Mouse (Mus musculus) testis, adult 2 months (tissue): ENCODE results near the gene Efnb2.

ENCODE experiments used
- CTCF ChIP-seq: fragments of 200-500 bp; IDR thresholded peaks from 2 replicates; pipeline ENCODE4 v1.5.1; 2012; ENCODE audit warnings: low read depth, mild to moderate bottlenecking, inconsistent platforms, low read length, moderate library complexity; ENCODE audit not compliant: control insufficient read depth, insufficient read depth, insufficient replicate concordance
- POLR2A ChIP-seq: fragments of 200-500 bp; IDR thresholded peaks from 2 replicates; pipeline ENCODE4 v1.6.1; 2012; ENCODE audit warnings: low read depth, mild to moderate bottlenecking, inconsistent platforms, low read length, moderate library complexity; ENCODE audit not compliant: control insufficient read depth

DNA sequence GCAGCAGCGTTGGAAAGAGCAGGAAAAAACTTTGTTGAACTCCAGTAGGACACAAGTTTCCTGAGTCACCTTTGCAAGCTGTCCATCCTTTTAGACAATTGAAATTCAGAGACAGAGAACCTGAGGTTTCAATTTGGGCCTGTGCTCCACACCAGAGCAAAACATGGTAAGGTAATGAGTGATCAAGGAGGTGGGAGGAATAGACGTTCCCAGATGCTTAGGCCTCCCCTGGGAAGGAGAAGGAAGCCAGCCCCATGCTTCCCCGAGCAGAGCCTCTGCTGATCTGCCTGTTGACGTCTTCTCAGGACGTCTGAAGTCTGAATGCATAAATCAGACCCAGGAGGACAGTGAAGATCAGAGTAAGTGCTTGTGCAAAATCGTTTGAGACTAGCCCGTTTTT, 51.3 kb downstream of the Efnb2 start:
- no peak for TF ChIP-seq POLR2A
- TF ChIP-seq CTCF, result no peak
